Mouse (Mus musculus): ENCODE results near the gene Gm20547. TPM values are rescaled to one million over a fixed set of nuclear protein-coding genes. Genes with fewer than 3 reads are reported as not detected.
"Not testable (repeated sequence)": the region's sequence is repeated elsewhere in the genome, so short reads cannot be mapped to it uniquely, and the experiment has no call there.

The Gm20547 gene
- total RNA-seq, 1 experiment from 2014 or later, result not detected

DNA sequence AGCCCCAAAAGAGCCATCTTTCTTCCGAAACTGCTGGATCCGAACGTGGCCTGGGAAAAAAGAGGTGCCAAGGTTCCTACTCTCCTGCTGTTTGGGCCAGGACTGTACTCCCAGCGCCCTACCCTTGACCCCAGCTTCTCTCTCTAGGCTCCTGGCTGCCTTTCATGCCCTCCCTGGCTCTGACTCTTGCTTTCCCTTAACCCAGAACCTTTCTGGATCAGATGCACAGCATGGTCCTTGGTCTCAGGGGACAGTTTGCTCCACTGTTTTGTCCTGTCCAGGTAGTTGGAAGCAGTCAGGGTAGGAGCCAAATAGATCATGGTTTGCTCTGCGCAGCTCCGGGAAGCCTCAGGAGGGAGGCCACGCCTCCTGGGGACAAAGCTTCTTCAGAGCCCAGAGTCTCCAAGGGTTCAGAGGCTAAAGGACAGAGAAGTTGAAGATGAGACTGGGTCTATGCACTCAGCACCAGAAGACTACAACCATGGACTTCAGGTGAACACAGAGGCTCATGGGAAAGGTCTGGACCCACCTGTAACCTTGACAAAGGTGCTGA lies 66.9 kb downstream of the Gm20547 start:
- no peak for ATAC-seq (replicated peaks; ENCODE audit: insufficient number of reproducible peaks, low FRiP score, low TSS enrichment, poor library complexity, severe bottlenecking)

DNA sequence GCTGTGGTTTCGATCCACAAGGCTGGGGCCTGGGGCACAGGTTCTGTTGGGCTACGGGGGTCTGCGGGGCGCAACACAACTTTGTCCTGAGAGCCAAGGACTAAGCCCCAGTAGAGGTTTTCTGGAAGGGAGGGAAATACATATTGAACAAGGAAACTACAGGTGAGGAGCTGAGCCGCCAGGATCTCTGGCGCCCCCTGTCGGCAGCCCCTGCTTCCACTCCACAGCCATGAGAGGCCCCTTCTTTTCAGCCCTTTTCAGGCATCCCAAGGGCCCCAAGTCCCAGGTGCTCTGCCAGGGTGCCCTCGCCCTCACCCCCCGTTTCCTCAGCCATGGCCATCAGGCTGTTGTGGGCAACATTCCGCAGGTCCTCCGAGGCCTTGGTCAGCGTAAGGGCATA lies 68.1 kb downstream of the Gm20547 start:
- ATAC-seq (replicated peaks; ENCODE audit: insufficient number of reproducible peaks, low FRiP score, low TSS enrichment, poor library complexity, severe bottlenecking), result not testable (repeated sequence)

DNA sequence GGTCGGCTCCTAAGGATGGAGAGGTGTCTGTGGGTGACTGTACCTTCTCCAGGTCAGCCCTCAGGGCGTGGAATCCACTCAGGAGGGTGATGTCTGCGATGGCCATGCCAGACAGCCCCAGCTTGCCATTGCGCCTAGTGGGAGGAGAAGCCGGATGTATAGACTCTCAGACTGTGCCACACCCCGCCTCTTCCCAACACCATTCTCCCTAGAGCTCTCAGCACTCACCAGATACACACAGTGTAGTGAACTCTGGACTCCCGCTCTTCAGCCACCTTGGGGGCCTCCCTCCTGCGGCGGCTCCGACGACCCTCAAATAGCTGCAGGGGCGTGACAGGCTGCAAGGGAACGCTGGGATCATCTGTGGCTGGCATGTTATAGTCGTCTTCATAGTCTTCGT lies 70.6 kb downstream of the Gm20547 start:
- ATAC-seq (replicated peaks; ENCODE audit: insufficient number of reproducible peaks, low FRiP score, low TSS enrichment, poor library complexity, severe bottlenecking), result no peak

DNA sequence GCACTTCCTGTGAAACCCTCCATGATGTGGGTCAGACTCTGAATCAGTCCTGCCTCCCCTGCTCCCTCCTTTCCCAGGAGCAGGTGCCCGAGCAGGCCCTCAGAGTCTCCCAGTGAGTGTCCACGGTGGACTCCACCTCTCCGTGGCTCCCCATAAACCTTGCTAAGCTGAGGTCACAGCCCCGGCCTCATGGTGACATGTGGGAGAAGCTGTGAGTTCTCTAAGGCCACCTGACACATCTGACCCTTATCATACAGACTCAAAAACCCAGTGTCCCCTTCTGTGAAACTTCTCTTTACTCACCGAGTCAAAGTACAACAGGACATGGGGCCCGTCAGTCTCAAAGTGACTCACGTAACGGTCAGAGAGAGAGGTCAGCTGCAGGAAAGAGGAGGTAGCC lies 71.0 kb downstream of the Gm20547 start:
- ATAC-seq (replicated peaks; ENCODE audit: insufficient number of reproducible peaks, low FRiP score, low TSS enrichment, poor library complexity, severe bottlenecking), result not testable (repeated sequence)

DNA sequence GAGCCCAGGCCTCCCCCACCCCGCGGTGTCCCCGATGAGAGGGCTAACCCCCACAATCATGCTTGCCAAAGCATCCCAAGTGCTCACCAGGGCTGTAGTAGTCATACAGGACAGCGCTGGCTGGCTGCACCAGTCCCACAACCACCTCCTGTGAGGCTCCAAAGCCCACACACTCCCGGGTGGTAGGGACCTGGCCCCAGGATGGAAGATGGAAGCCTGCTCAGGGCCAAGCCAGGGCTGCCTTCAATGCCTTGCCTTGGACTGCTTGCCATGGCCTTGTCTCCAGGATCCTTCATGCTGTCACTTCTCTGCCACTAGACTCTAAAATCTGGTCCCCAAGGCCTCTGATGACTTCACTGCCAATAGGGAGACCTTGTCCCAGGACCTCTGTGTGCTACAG lies 71.4 kb downstream of the Gm20547 start:
- ATAC-seq (replicated peaks; ENCODE audit: insufficient number of reproducible peaks, low FRiP score, low TSS enrichment, poor library complexity, severe bottlenecking), result not testable (repeated sequence)

DNA sequence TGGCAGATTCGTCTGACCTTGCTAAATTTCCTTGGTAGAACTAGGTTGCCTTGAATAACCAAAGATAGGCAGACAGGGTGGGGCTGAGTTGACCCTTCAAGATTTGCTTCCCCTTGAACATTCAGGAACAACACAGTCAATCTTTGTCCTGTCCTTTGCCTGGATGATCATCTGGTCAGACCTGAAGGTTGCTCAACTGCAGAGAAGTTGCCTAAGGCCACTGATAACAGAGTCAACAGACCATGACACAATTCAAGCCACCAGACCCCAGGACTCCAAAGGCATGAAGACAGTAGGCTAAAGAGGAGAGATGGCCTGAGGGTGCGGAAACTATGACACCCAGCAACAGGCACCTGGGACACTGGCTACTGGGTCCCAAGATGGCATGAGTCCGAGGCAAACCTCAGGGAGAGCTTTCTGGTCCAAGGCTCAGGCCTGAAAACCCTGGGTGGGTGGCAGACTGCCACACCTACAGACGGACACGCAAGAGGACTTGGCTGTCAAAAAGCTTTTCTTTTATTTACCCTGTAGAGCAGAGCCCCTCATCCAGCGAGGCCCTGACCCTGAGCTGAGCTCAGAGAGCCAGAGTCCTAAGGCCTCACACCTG lies 73.1 kb downstream of the Gm20547 start:
- ATAC-seq (replicated peaks; ENCODE audit: insufficient number of reproducible peaks, low FRiP score, low TSS enrichment, poor library complexity, severe bottlenecking), result no peak

DNA sequence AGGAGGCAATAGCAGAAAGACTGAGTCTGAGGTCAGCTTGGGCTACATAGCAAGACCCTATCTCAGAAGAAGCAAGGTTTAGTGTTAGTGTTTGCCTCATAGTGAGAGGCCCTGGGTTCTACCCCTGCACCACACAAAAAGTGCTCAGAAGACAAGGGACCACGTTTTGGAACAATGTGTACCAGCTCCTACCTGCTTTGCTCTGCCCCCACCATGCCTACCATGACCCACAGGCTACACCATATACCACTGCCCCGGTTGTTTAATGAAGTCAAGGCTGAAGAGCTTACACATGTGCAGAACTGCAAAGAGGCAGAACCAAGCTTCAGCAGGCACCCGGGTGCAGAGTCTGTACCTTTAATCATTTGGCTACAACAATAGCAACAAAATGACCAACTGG lies 74.7 kb downstream of the Gm20547 start:
- no peak for ATAC-seq (replicated peaks; ENCODE audit: insufficient number of reproducible peaks, low FRiP score, low TSS enrichment, poor library complexity, severe bottlenecking)

Other genes with a start within 250 kb of the Gm20547 start
- 5.6 to 15.1 TPM (median 6.4 TPM) in 3 replicates for gene Fkbpl, start 237.3 kb downstream of the Gm20547 start, total RNA-seq (2017)
- 17.4 to 26.0 TPM (median 23.4 TPM) in 3 replicates for gene Atf6b, start 234.9 kb downstream of the Gm20547 start, total RNA-seq (2017)
- not detected in 3 replicates for gene Tnxb, start 211.5 kb downstream of the Gm20547 start, total RNA-seq (2017)
- 0.19 to 0.64 TPM (median 0.19 TPM) in 3 replicates for gene C4b, start 138.2 kb downstream of the Gm20547 start, total RNA-seq (2017)
- gene Cyp21a1, start 77.5 kb downstream of the Gm20547 start, total RNA-seq (2017), result not detected in 3 replicates
- gene Stk19, start 45.1 kb downstream of the Gm20547 start, total RNA-seq (2017), result 28.8 to 49.5 TPM (median 40.0 TPM) in 3 replicates
- gene Dxo, start 45.0 kb downstream of the Gm20547 start, total RNA-seq (2017), result 13.2 to 57.9 TPM (median 29.1 TPM) in 3 replicates
- gene Skiv2l, start 31.8 kb downstream of the Gm20547 start, total RNA-seq (2017), result 55.7 to 103 TPM (median 62.4 TPM) in 3 replicates
- gene Nelfe, start 31.7 kb downstream of the Gm20547 start, total RNA-seq (2017), result 16.3 to 45.3 TPM (median 33.1 TPM) in 3 replicates
- gene Cfb, start 19.5 kb downstream of the Gm20547 start, total RNA-seq (2017), result 1.1 to 4.8 TPM (median 2.8 TPM) in 3 replicates
- gene Zbtb12, start 2.6 kb downstream of the Gm20547 start, total RNA-seq (2017), result 0.57 to 1.7 TPM (median 1.6 TPM) in 3 replicates
- not detected in 3 replicates for gene C2, start 16.2 kb upstream of the Gm20547 start, total RNA-seq (2017)
- gene Ehmt2, start 16.4 kb upstream of the Gm20547 start, total RNA-seq (2017), result 92.4 to 105 TPM (median 102 TPM) in 3 replicates
- not detected in 3 replicates for gene Slc44a4, start 32.4 kb upstream of the Gm20547 start, total RNA-seq (2017)
- gene Neu1, start 49.2 kb upstream of the Gm20547 start, total RNA-seq (2017), result 29.6 to 39.9 TPM (median 37.2 TPM) in 3 replicates
- 12.5 to 375 TPM (median 15.8 TPM) in 3 replicates for gene Hspa1b, start 77.2 kb upstream of the Gm20547 start, total RNA-seq (2017)
- 1.4 TPM in 1 of 3 replicates, not detected in the others for gene Gm20481, start 87.9 kb upstream of the Gm20547 start, total RNA-seq (2017)
- 4.9 to 201 TPM (median 8.6 TPM) in 3 replicates for gene Hspa1a, start 90.1 kb upstream of the Gm20547 start, total RNA-seq (2017)
- gene Hspa1l, start 90.7 kb upstream of the Gm20547 start, total RNA-seq (2017), result 1.1 to 1.7 TPM in 2 of 3 replicates, not detected in the other
- 9.3 to 13.9 TPM (median 10.6 TPM) in 3 replicates for gene Lsm2, start 99.8 kb upstream of the Gm20547 start, total RNA-seq (2017)
- 89.9 to 126 TPM (median 116 TPM) in 3 replicates for gene Vars, start 118.9 kb upstream of the Gm20547 start, total RNA-seq (2017)
- gene Vwa7, start 134.5 kb upstream of the Gm20547 start, total RNA-seq (2017), result not detected in 3 replicates
- 1.2 TPM in 1 of 3 replicates, not detected in the others for gene Sapcd1, start 146.0 kb upstream of the Gm20547 start, total RNA-seq (2017)
- gene Msh5, start 164.7 kb upstream of the Gm20547 start, total RNA-seq (2017), result 0.76 to 1.6 TPM in 2 of 3 replicates, not detected in the other
- 356 to 514 TPM (median 477 TPM) in 3 replicates for gene Clic1, start 167.9 kb upstream of the Gm20547 start, total RNA-seq (2017)
- gene Ddah2, start 177.0 kb upstream of the Gm20547 start, total RNA-seq (2017), result 1.1 TPM in 1 of 3 replicates, not detected in the others
- gene Ly6g6c, start 183.3 kb upstream of the Gm20547 start, total RNA-seq (2017), result not detected in 3 replicates
- gene Mpig6b, start 184.1 kb upstream of the Gm20547 start, total RNA-seq (2017), result 0.57 to 3.1 TPM (median 0.75 TPM) in 3 replicates
- not detected in 3 replicates for gene Ly6g6e, start 194.9 kb upstream of the Gm20547 start, total RNA-seq (2017)
- gene Ly6g6d, start 196.0 kb upstream of the Gm20547 start, total RNA-seq (2017), result 2.3 TPM in 1 of 3 replicates, not detected in the others
- gene Ly6g6f, start 203.6 kb upstream of the Gm20547 start, total RNA-seq (2017), result 0.39 TPM in 1 of 3 replicates, not detected in the others
- 24.3 to 47.0 TPM (median 28.3 TPM) in 3 replicates for gene Abhd16a, start 207.2 kb upstream of the Gm20547 start, total RNA-seq (2017)
- not detected in 3 replicates for gene Ly6g5c, start 226.2 kb upstream of the Gm20547 start, total RNA-seq (2017)
- not detected in 3 replicates for gene Ly6g5b, start 233.4 kb upstream of the Gm20547 start, total RNA-seq (2017)
- gene Gpank1, start 239.4 kb upstream of the Gm20547 start, total RNA-seq (2017), result 62.4 to 126 TPM (median 65.8 TPM) in 3 replicates
- 188 to 293 TPM (median 226 TPM) in 3 replicates for gene Csnk2b, start 240.0 kb upstream of the Gm20547 start, total RNA-seq (2017)
- gene D17H6S53E, start 244.3 kb upstream of the Gm20547 start, total RNA-seq (2017), result 33.5 to 43.7 TPM (median 42.6 TPM) in 3 replicates